Mouse (Mus musculus) urinary bladder, postnatal 10 days (tissue): ENCODE results near the gene Hist1h2bj.
"Not testable (repeated sequence)": the region's sequence is repeated elsewhere in the genome, so short reads cannot be mapped to it uniquely, and the experiment has no call there.

ENCODE experiments used
- DNase-seq: peaks from one replicate; pipeline ENCODE4 v3.0.0; 2022; ENCODE audit warnings: low spot score

Gene Hist1h2bj

DNA sequence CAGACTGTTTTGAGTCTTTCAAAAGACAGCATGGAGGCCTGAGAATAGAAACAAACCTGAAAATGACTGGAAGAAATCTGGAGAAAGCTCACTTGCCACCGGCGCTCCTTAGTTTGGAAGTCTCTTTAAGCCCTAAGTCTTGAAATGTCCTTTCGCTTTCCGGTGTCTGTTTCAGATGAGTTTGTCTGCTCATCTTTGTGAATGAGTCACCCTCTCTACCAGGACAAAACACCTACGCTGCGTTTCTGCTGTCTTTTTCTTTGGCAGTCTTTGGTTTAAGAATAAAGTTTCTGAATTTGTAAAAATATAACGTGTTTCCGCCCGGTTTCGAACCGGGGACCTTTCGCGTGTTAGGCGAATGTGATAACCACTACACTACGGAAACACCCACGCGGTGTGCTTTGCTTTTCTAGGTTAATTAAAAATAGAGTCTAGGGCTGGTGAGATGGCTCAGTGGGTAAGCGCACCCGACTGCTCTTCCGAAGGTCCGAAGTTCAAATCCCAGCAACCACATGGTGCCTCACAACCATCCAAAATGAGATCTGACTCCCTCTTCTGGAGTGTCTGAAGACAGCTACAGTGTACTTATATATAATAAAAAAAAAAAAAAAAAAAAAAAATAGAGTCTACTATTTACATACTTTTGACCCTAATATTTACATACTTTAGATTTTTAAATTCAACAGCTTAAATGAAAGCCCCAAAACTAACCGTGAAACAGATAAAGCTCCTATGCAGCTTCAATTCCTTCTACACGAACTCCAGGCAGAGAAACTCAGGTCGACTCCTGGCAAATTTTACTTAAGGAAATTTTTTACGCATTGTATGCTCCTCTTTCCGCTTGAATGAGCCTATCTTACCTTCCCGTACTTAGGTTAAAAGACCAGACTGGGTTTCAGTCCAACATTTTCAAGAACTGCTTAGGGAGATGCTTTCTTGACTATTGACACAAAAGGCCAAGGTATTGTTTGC lies 27.2 kb upstream of the Hist1h2bj start:
- DNase-seq, result no peak

GRCm38 (mm10) chr13:22019934-22020835 lies 22.8 kb upstream of the Hist1h2bj start:
- DNase-seq, result no peak

- no peak for DNase-seq
Observed at GRCm38 (mm10) chr13:22020901-22021339, 22.1 kb upstream of the Hist1h2bj start.

GRCm38 (mm10) chr13:22021581-22021980 lies 21.4 kb upstream of the Hist1h2bj start:
- DNase-seq, result no peak

DNA sequence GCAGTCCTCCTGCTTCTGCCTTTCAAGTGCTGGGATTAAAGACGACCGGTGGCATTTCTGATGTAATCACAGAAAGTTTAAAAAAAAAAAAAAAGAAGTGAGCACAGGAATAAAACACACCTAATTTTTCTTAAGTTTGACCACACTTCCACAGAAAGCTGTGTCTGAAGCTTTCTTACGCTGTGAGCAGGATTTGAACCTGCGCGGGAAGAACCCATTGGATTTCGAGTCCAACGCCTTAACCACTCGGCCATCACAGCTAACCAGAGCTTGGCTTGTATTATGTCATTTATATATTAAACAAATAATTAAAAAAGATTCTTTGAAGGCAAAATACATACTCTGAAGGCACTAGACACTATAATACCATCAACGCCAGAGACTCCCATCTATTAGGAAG lies 20.8 kb upstream of the Hist1h2bj start:
- DNase-seq, result no peak

- peak; percentile 45 for DNase-seq
Observed at GRCm38 (mm10) chr13:22026058-22027031, 16.7 kb upstream of the Hist1h2bj start.

GRCm38 (mm10) chr13:22028673-22029460 lies 14.1 kb upstream of the Hist1h2bj start:
- DNase-seq, result peak; percentile 85

GRCm38 (mm10) chr13:22029928-22030327 lies 13.1 kb upstream of the Hist1h2bj start:
- no peak for DNase-seq

DNA sequence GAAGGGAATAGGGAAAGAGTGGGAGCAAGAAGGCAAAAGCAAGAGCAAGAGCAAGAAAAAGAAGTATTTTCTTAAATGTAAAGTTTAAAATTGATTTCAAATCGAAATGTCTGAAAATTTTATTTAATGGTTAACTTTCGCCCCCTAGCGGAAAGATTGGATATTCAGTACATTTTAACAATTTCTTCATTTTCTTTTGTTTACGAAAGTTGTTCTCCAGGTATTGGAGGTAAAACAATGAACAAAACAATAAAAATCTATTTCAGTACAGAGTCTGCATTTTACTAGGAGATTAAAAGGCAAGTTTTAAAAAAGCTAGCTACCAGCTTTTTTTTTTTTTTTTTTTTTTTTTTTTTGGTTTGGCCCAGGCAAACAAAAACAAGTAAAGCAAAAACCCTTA lies 12.5 kb upstream of the Hist1h2bj start:
- no peak for DNase-seq

DNA sequence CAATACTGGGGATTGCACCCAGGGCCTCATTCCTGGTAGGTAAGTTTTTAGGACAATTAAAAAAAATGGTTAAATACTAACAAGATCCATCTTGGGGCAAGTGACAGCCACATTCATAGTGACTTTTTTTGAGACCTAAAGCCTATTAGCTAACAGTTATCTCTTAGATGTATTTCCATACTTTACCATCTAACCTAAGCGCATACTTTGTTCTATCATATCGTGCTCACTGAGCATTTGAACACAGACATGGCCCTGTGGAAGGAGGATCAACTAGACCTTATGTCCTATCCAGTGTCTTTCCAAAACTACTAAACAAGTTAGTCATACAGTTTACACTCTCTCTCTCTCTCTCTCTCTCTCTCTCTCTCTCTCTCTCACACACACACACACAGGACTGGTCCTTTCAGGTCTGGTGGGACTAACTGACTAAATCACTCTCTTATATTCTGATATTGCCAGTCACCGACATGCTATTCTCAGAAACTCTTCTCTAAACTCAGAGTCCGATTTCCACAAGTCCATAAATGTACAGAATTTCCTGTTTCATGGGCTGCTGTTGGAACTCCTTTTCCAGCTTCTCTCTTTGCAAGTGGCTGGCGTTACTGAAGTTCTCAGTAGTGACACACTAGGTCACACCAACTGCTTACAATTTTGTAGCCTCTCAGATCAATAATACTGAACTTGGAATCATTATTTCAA lies 9.1 kb upstream of the Hist1h2bj start:
- DNase-seq, result no peak

- DNase-seq, result no peak
Observed at GRCm38 (mm10) chr13:22034443-22035266, 8.4 kb upstream of the Hist1h2bj start.

DNA sequence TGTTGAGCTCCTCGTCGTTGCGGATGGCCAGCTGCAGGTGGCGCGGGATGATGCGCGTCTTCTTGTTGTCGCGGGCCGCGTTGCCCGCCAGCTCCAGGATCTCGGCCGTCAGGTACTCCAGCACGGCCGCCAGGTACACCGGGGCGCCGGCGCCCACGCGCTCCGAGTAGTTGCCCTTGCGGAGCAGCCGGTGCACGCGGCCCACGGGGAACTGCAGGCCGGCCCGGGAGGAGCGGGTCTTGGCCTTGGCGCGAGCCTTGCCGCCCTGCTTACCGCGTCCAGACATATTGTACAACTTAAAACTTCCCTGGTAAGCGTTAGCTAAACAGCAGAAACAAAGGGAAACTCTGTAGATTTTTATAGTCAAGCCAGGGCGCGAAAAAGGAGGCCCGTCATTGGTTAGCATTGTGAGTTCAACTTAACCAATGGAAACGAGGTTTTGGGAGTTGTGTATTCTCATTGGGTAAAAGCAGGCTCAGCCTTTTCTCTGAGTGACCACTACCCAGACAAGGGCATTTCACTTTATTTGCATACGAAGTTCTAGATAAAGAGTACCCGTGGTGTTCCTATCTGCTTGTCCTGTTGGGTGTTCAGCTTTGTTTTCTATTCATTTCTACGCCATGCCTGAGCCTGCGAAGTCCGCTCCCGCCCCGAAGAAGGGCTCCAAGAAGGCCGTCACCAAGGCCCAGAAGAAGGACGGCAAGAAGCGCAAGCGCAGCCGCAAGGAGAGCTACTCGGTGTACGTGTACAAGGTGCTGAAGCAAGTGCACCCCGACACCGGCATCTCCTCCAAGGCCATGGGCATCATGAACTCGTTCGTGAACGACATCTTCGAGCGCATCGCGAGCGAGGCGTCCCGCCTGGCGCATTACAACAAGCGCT lies 7.5 kb upstream of the Hist1h2bj start, which contains the start of the genes Hist1h2ah and Hist1h2bk:
Hist1h2ah (minus strand) TSS at position 302 of the 882 bp plus-strand sequence.
Hist1h2bk (plus strand) TSS at position 604 of the 882 bp plus-strand sequence.
- not testable (repeated sequence) for DNase-seq

GRCm38 (mm10) chr13:22036149-22036956 lies 6.7 kb upstream of the Hist1h2bj start:
- no peak for DNase-seq

DNA sequence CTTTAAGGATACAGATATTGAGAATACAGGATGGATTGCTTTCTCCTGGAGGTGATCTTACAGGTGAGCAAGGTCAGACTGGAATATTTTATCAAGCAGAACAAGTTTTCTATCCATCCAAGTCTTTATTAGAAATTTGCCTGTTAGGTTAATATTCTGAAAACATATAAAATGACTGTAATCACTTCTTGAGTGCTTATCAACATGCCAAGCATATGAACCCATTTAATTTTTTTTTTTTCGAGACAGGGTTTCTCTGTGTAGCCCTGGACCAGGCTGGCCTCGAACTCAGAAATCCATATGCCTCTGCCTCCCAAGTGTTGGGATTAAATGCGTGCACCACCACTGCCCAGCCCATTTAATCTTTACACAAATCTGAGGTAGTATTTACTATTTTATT lies 6.0 kb upstream of the Hist1h2bj start:
- no peak for DNase-seq

DNA sequence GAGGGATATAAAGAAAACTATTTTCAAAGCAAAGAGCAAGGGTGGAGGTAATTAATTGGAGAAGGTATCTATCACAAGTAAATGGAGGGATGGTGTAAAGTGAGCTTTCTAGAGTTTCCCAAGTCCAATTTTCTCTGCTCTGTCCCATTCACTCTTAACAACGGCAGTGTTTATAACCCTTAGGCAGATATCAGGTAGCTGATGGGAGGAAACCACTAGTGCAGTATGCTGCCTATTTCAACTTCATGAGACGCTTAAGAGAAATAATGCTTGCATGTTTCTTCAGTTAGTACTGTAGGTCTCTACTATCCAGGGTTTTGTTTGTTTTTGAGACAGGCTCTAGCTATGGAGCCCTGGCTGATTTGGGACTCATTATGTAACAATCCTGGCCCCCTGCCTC lies 5.6 kb upstream of the Hist1h2bj start:
- no peak for DNase-seq

DNA sequence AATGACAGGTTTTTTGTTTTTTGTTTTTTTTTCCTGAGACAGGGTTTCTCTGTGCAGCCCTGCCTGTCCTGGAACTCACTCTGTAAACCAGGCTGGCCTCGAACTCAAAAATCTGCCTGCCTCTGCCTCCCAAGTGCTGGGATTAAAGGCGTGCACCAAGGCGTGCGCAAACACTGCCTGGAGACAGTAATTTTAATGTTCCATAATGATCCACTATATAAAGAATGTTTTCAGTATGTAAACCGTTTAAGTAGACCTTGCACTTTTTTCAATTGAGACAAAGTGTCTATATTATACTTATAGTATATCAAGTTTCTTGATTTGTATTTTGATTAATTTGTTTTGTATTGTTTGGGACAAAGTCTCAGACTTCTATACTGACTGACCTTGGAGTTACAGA lies 3.6 kb upstream of the Hist1h2bj start:
- DNase-seq, result no peak

DNA sequence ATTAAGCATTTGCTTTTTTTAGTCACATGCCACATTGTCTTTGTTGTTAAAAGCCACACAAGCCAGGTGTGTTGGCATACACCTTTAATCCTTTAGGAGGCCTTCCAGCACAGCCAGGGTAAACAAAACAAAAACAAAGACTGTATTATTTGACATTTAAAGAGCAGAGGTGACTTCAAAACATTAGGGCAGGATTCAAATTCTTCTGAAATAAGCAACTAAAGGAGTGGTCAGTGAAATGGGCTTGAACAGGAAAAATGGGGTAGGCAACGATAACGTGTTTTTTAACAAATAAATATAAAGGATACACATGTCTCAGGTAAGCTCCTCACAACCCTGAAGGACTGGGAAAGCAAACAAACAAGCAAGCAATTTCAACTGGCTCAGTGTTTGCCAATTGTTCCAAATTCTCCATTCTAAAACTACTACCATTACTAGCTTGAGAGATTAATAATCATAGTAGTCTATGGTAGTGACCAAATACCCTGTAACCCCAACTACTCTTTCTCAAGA lies 3.0 kb upstream of the Hist1h2bj start:
- no peak for DNase-seq
